Mouse (Mus musculus): Measurements from ENCODE around the gene Ubxn2a.

GRCm38 (mm10) chr12:4905946-4906345, 1.6 kb downstream of the Ubxn2a start:
- TF ChIP-seq CTCF (IDR thresholded peaks at IDR 0.05; ENCODE audit: low read depth, low read length) (no peak), TAL1 (conservative IDR thresholded peaks at IDR 0.05; ENCODE audit: low read depth, low read length) (no peak), GATA1 (IDR thresholded peaks at IDR 0.05; ENCODE audit: borderline replicate concordance, low read length) (no peak), POLR2AphosphoS5 (IDR thresholded peaks at IDR 0.05; ENCODE audit: insufficient replicate concordance, low read depth, low read length) (no peak)

Measured in G1E (cell line).